Mouse (Mus musculus) MEL-GATA-1-ER (cell line): ENCODE data around the gene Ttyh2.

ENCODE experiments used
- DNase-seq: peaks from one replicate; pipeline ENCODE4 v3.0.0-alpha.2; 2012; ENCODE audit warnings: low read depth; ENCODE audit errors: extremely low read depth

Gene Ttyh2

GRCm38 (mm10) chr11:114675341-114675825 is at the start of gene Ttyh2:
TSS of gene Ttyh2 (plus strand) at chr11:114675431.
- DNase-seq = no peak

- no peak for DNase-seq
These were observed 49.0 kb upstream of the Ttyh2 start for GRCm38 (mm10) chr11:114626071-114626690.

GRCm38 (mm10) chr11:114627036-114627435 is 48.2 kb upstream of the Ttyh2 start:
- DNase-seq = no peak

GRCm38 (mm10) chr11:114628032-114628431 is 47.2 kb upstream of the Ttyh2 start:
- DNase-seq = no peak

- no peak for DNase-seq
These were observed 45.2 kb upstream of the Ttyh2 start for GRCm38 (mm10) chr11:114630044-114630443.

GRCm38 (mm10) chr11:114632266-114632665 is 43.0 kb upstream of the Ttyh2 start:
- no peak for DNase-seq

GRCm38 (mm10) chr11:114636292-114636691 is 38.9 kb upstream of the Ttyh2 start:
- DNase-seq = peak; percentile 47

- no peak for DNase-seq
These were observed 38.3 kb upstream of the Ttyh2 start for GRCm38 (mm10) chr11:114636727-114637505.

GRCm38 (mm10) chr11:114638647-114639290 is 36.5 kb upstream of the Ttyh2 start:
- DNase-seq = no peak

GRCm38 (mm10) chr11:114639681-114640103 is 35.5 kb upstream of the Ttyh2 start:
- DNase-seq = no peak

- no peak for DNase-seq
These were observed 34.6 kb upstream of the Ttyh2 start for GRCm38 (mm10) chr11:114640658-114641057.

- DNase-seq = no peak
These were observed 34.1 kb upstream of the Ttyh2 start for GRCm38 (mm10) chr11:114641136-114641535.

- no peak for DNase-seq
These were observed 33.0 kb upstream of the Ttyh2 start for GRCm38 (mm10) chr11:114642184-114642583.

- DNase-seq = no peak
These were observed 32.3 kb upstream of the Ttyh2 start for GRCm38 (mm10) chr11:114642926-114643325.

- no peak for DNase-seq
These were observed 31.1 kb upstream of the Ttyh2 start for GRCm38 (mm10) chr11:114644122-114644521.

- no peak for DNase-seq
These were observed 25.7 kb upstream of the Ttyh2 start for GRCm38 (mm10) chr11:114649510-114649909.

- DNase-seq = no peak
These were observed 22.7 kb upstream of the Ttyh2 start for GRCm38 (mm10) chr11:114652531-114652930.

GRCm38 (mm10) chr11:114653664-114654063 is 21.6 kb upstream of the Ttyh2 start:
- DNase-seq = no peak

- no peak for DNase-seq
These were observed 20.7 kb upstream of the Ttyh2 start for GRCm38 (mm10) chr11:114654552-114654951.

GRCm38 (mm10) chr11:114655350-114656008 is 19.8 kb upstream of the Ttyh2 start:
- no peak for DNase-seq

- no peak for DNase-seq
These were observed 18.1 kb upstream of the Ttyh2 start for GRCm38 (mm10) chr11:114656994-114657644.
